Mouse (Mus musculus) kidney, embryonic 14.5 days (tissue): ENCODE measurements at regions not wholly inside any gene's neighbourhood (a gene's known extent, or its start where the extent isn't known, plus 50 kb on each side); places are given as distances from the start of the nearest gene placed in this dataset.

ENCODE experiments used
- ATAC-seq: fragments of 200-750 bp; cut with Nextera tagmentation; 2 replicates; pipeline ENCODE4 v1.8.0; 2017; ENCODE audit warnings: moderate number of reproducible peaks, mild to moderate bottlenecking, moderate TSS enrichment, moderate library complexity; ENCODE audit not compliant: low FRiP score, low TSS enrichment
- H3K27ac ChIP-seq: fragments of 300-500 bp; sonication (generic); 2 replicates; pipeline ENCODE4 v1.5.1; 2014; ENCODE audit warnings: low read depth, mild to moderate bottlenecking, low read length, moderate library complexity, mixed read lengths
- H3K27me3 ChIP-seq: fragments of 300-500 bp; sonication (generic); 2 replicates; pipeline ENCODE4 v1.6.1; 2014; ENCODE audit warnings: mild to moderate bottlenecking, low read length; ENCODE audit not compliant: control insufficient read depth, insufficient read depth
- H3K36me3 ChIP-seq: fragments of 300-500 bp; sonication (generic); 2 replicates; pipeline ENCODE4 v1.6.1; 2014; ENCODE audit warnings: low read length, mixed read lengths; ENCODE audit not compliant: control insufficient read depth, insufficient read depth
- H3K4me1 ChIP-seq: fragments of 300-500 bp; sonication (generic); 2 replicates; pipeline ENCODE4 v1.6.1; 2014; ENCODE audit warnings: low read length, mixed read lengths; ENCODE audit not compliant: control insufficient read depth, insufficient read depth
- H3K4me2 ChIP-seq: fragments of 300-500 bp; sonication (generic); replicated peaks from 2 replicates; pipeline ENCODE4 v1.6.1; 2014; ENCODE audit warnings: low read depth, mild to moderate bottlenecking, low read length
- H3K4me3 ChIP-seq: fragments of 300-500 bp; sonication (generic); 2 replicates; pipeline ENCODE4 v1.5.1; 2014; ENCODE audit warnings: mild to moderate bottlenecking, low read length
- H3K9ac ChIP-seq: fragments of 300-500 bp; sonication (generic); 2 replicates; pipeline ENCODE4 v1.6.1; 2014; ENCODE audit warnings: low read depth, mild to moderate bottlenecking, low read length, moderate library complexity
- H3K9me3 ChIP-seq: fragments of 300-500 bp; sonication (generic); 2 replicates; pipeline ENCODE4 v1.6.1; 2016; ENCODE audit warnings: low read length; ENCODE audit not compliant: control insufficient read depth
- WGBS: fragments of 180-500 bp; shearing (Covaris S2); extraction: QIAGEN DNeasy Blood & Tissue Kit; methylation state at CpG from one replicate; pipeline ENCODE4 v1.1.7; 2014; 5-methylcytosine and 5-hydroxymethylcytosine counted together

GRCm38 (mm10) chr3:143790905-143791304 is 414.1 kb downstream of the Lmo4 start:
- H3K27me3 ChIP-seq = no peaks in the 10 kb centered on the region
- H3K4me3 ChIP-seq = no peak overlapping the region
- WGBS = 82% methylated on average over 8 of the region's 8 CpGs
- no peaks in the 10 kb centered on the region for H3K4me1 ChIP-seq
- no peaks in the 10 kb centered on the region for H3K36me3 ChIP-seq
- no peak overlapping the region for H3K27ac ChIP-seq
- no peak overlapping the region for H3K9ac ChIP-seq
- no peaks in the 10 kb centered on the region for H3K9me3 ChIP-seq
- H3K4me2 ChIP-seq = no peak overlapping the region
- ATAC-seq = no peak

GRCm38 (mm10) chr3:143789932-143790570 is 415.0 kb downstream of the Lmo4 start:
- Histone ChIP-seq H3K9ac (no peak overlapping the region), H3K27ac (no peak overlapping the region), H3K4me1 (no peaks in the 10 kb centered on the region), H3K4me3 (no peak overlapping the region), H3K27me3 (no peaks in the 10 kb centered on the region), H3K4me2 (no peak overlapping the region), H3K36me3 (no peaks in the 10 kb centered on the region), H3K9me3 (no peaks in the 10 kb centered on the region)
- WGBS = 64% methylated on average over 8 of the region's 8 CpGs
- ATAC-seq = no peak

- no peak overlapping the region for H3K9ac ChIP-seq
- H3K4me1 ChIP-seq = no peaks in the 10 kb centered on the region
- no peak for ATAC-seq
- no peaks in the 10 kb centered on the region for H3K27me3 ChIP-seq
- no peaks in the 10 kb centered on the region for H3K36me3 ChIP-seq
- H3K27ac ChIP-seq = no peak overlapping the region
- WGBS = 88% methylated on average over 8 of the region's 8 CpGs
- no peak overlapping the region for H3K4me3 ChIP-seq
- H3K4me2 ChIP-seq = no peak overlapping the region
- no peaks in the 10 kb centered on the region for H3K9me3 ChIP-seq
These were observed 418.1 kb downstream of the Lmo4 start for GRCm38 (mm10) chr3:143786889-143787288.

- Histone ChIP-seq H3K27ac (no peak overlapping the region), H3K4me1 (no peaks in the 10 kb centered on the region), H3K4me3 (no peak overlapping the region), H3K9ac (no peak overlapping the region), H3K27me3 (no peaks in the 10 kb centered on the region), H3K9me3 (no peaks in the 10 kb centered on the region), H3K36me3 (no peaks in the 10 kb centered on the region), H3K4me2 (no peak overlapping the region)
- WGBS = 49% methylated on average over 3 of the region's 3 CpGs
- ATAC-seq = peak; percentile 43; the same call in 1 of the 2 replicates
These were observed 420.6 kb downstream of the Lmo4 start for GRCm38 (mm10) chr3:143784353-143784791.

GRCm38 (mm10) chr3:143778161-143778560 is 426.9 kb downstream of the Lmo4 start:
- no peaks in the 10 kb centered on the region for H3K27me3 ChIP-seq
- no peak overlapping the region for H3K27ac ChIP-seq
- H3K9me3 ChIP-seq = no peaks in the 10 kb centered on the region
- no peak overlapping the region for H3K4me2 ChIP-seq
- H3K36me3 ChIP-seq = no peaks in the 10 kb centered on the region
- no peaks in the 10 kb centered on the region for H3K4me1 ChIP-seq
- WGBS = 69% methylated on average over 2 of the region's 2 CpGs
- no peak for ATAC-seq
- no peak overlapping the region for H3K4me3 ChIP-seq
- no peak overlapping the region for H3K9ac ChIP-seq

GRCm38 (mm10) chr3:143759337-143759736 is 445.7 kb downstream of the Lmo4 start:
- no peak for ATAC-seq

GRCm38 (mm10) chr3:143753197-143753596 is 451.8 kb downstream of the Lmo4 start:
- Histone ChIP-seq H3K4me2 (no peak overlapping the region), H3K27ac (no peak overlapping the region), H3K36me3 (no peaks in the 10 kb centered on the region), H3K27me3 (no peaks in the 10 kb centered on the region), H3K9me3 (no peaks in the 10 kb centered on the region), H3K9ac (no peak overlapping the region), H3K4me3 (no peak overlapping the region), H3K4me1 (0 out of 2 replicates have a peak, but pooled peaks cover 3% of the 10 kb centered on the region)
- 95% methylated on average over 3 of the region's 3 CpGs for WGBS
- no peak for ATAC-seq

More at GRCm38 (mm10) chr3:143759337-143759736, 445.7 kb downstream of the Lmo4 start:
- Histone ChIP-seq H3K27me3 (no peaks in the 10 kb centered on the region), H3K4me3 (no peak overlapping the region), H3K27ac (no peak overlapping the region), H3K4me2 (no peak overlapping the region), H3K36me3 (no peaks in the 10 kb centered on the region), H3K4me1 (no peaks in the 10 kb centered on the region), H3K9ac (no peak overlapping the region), H3K9me3 (no peaks in the 10 kb centered on the region)
- WGBS = 91% methylated on average over 1 of the region's 1 CpGs

- Histone ChIP-seq H3K4me3 (no peak overlapping the region), H3K36me3 (no peaks in the 10 kb centered on the region), H3K4me2 (no peak overlapping the region), H3K9me3 (no peaks in the 10 kb centered on the region), H3K4me1 (0 out of 2 replicates have a peak, but pooled peaks cover 3% of the 10 kb centered on the region), H3K27me3 (no peaks in the 10 kb centered on the region), H3K27ac (no peak overlapping the region), H3K9ac (no peak overlapping the region)
- ATAC-seq = no peak
- 72% methylated on average over 1 of the region's 1 CpGs for WGBS
These were observed 452.4 kb downstream of the Lmo4 start for GRCm38 (mm10) chr3:143752660-143753059.

- WGBS = 59% methylated on average over 4 of the region's 4 CpGs
- Histone ChIP-seq H3K4me3 (no peak overlapping the region), H3K9me3 (no peaks in the 10 kb centered on the region), H3K27ac (no peak overlapping the region), H3K9ac (no peak overlapping the region), H3K4me2 (no peak overlapping the region), H3K27me3 (no peaks in the 10 kb centered on the region), H3K4me1 (0 out of 2 replicates have a peak, but pooled peaks cover 3% of the 10 kb centered on the region), H3K36me3 (no peaks in the 10 kb centered on the region)
- no peak for ATAC-seq
These were observed 454.9 kb downstream of the Lmo4 start for GRCm38 (mm10) chr3:143750128-143750527.
